Mouse (Mus musculus): ENCODE results near the gene Sytl3. TPM values are rescaled to one million over a fixed set of nuclear protein-coding genes. Genes with fewer than 3 reads are reported as not detected.
"Not testable (repeated sequence)": the region's sequence is repeated elsewhere in the genome, so short reads cannot be mapped to it uniquely, and the experiment has no call there.

Sytl3 gene
- polyA plus RNA-seq, 1 experiment from 2014 or later: 0.21 TPM

GRCm38 (mm10) chr17:6697224-6697775 lies 38.4 kb downstream of the Sytl3 start:
- H3K36me3 ChIP-seq (replicated peaks; ENCODE audit: insufficient read depth, low read length); H3K9ac ChIP-seq (replicated peaks); H3K4me1 ChIP-seq (ENCODE audit: insufficient read depth); H3K27me3 ChIP-seq (ENCODE audit: insufficient read depth, low read length); H3K27ac ChIP-seq (ENCODE audit: low read depth); H3K4me2 ChIP-seq (ENCODE audit: low read depth, low read length); DNase-seq; H3K4me3 ChIP-seq (ENCODE audit: low read depth, low read length); H3K9me3 ChIP-seq (ENCODE audit: low read length): not testable (repeated sequence)
- 44% methylated on average over 1 of the region's 4 CpGs for whole genome bisulfite sequencing (ENCODE audit: insufficient replicate concordance)
- peak; percentile 65 for TF ChIP-seq CTCF (IDR thresholded peaks at IDR 0.05; ENCODE audit: low read depth)
- ATAC-seq: peak; percentile 57

- H3K27me3 ChIP-seq (ENCODE audit: insufficient read depth, low read length); H3K36me3 ChIP-seq (replicated peaks; ENCODE audit: insufficient read depth, low read length); H3K4me1 ChIP-seq (ENCODE audit: insufficient read depth); H3K9ac ChIP-seq (replicated peaks); ATAC-seq; H3K4me3 ChIP-seq (ENCODE audit: low read depth, low read length); H3K4me2 ChIP-seq (ENCODE audit: low read depth, low read length); H3K9me3 ChIP-seq (ENCODE audit: low read length); H3K27ac ChIP-seq (ENCODE audit: low read depth); DNase-seq: not testable (repeated sequence)
- WGBS (ENCODE audit: insufficient replicate concordance): 69% methylated on average over 8 of the region's 9 CpGs
Observed at GRCm38 (mm10) chr17:6699502-6699901, 40.6 kb downstream of the Sytl3 start.

GRCm38 (mm10) chr17:6700077-6700476 lies 41.2 kb downstream of the Sytl3 start:
- not testable (repeated sequence) for DNase-seq; H3K27me3 ChIP-seq (ENCODE audit: insufficient read depth, low read length); H3K4me1 ChIP-seq (ENCODE audit: insufficient read depth); H3K27ac ChIP-seq (ENCODE audit: low read depth); H3K9ac ChIP-seq (replicated peaks); ATAC-seq; H3K36me3 ChIP-seq (replicated peaks; ENCODE audit: insufficient read depth, low read length); H3K4me2 ChIP-seq (ENCODE audit: low read depth, low read length); H3K4me3 ChIP-seq (ENCODE audit: low read depth, low read length); H3K9me3 ChIP-seq (ENCODE audit: low read length)
- 55% methylated on average over 3 of the region's 7 CpGs for WGBS (ENCODE audit: insufficient replicate concordance)

GRCm38 (mm10) chr17:6702625-6703221 lies 43.8 kb downstream of the Sytl3 start:
- WGBS (ENCODE audit: insufficient replicate concordance): 31% methylated on average over 2 of the region's 8 CpGs
- not testable (repeated sequence) for H3K4me3 ChIP-seq (ENCODE audit: low read depth, low read length); H3K4me1 ChIP-seq (ENCODE audit: insufficient read depth); H3K27me3 ChIP-seq (ENCODE audit: insufficient read depth, low read length); H3K36me3 ChIP-seq (replicated peaks; ENCODE audit: insufficient read depth, low read length); H3K27ac ChIP-seq (ENCODE audit: low read depth); H3K9me3 ChIP-seq (ENCODE audit: low read length); H3K9ac ChIP-seq (replicated peaks); ATAC-seq; H3K4me2 ChIP-seq (ENCODE audit: low read depth, low read length); DNase-seq

- not testable (repeated sequence) for H3K27me3 ChIP-seq (ENCODE audit: insufficient read depth, low read length); H3K9me3 ChIP-seq (ENCODE audit: low read length); H3K4me1 ChIP-seq (ENCODE audit: insufficient read depth); DNase-seq; ATAC-seq; H3K4me3 ChIP-seq (ENCODE audit: low read depth, low read length); H3K27ac ChIP-seq (ENCODE audit: low read depth); H3K36me3 ChIP-seq (replicated peaks; ENCODE audit: insufficient read depth, low read length); H3K9ac ChIP-seq (replicated peaks); H3K4me2 ChIP-seq (ENCODE audit: low read depth, low read length)
- WGBS (ENCODE audit: insufficient replicate concordance): 72% methylated on average over 6 of the region's 9 CpGs
Observed at GRCm38 (mm10) chr17:6703381-6704270, 44.7 kb downstream of the Sytl3 start.

- not testable (repeated sequence) for H3K4me2 ChIP-seq (ENCODE audit: low read depth, low read length); H3K9me3 ChIP-seq (ENCODE audit: low read length); H3K36me3 ChIP-seq (replicated peaks; ENCODE audit: insufficient read depth, low read length); H3K27me3 ChIP-seq (ENCODE audit: insufficient read depth, low read length); H3K9ac ChIP-seq (replicated peaks); H3K4me1 ChIP-seq (ENCODE audit: insufficient read depth); H3K4me3 ChIP-seq (ENCODE audit: low read depth, low read length); H3K27ac ChIP-seq (ENCODE audit: low read depth); DNase-seq; ATAC-seq
- 88% methylated on average over 5 of the region's 5 CpGs for WGBS (ENCODE audit: insufficient replicate concordance)
Observed at GRCm38 (mm10) chr17:6706448-6706847, 47.6 kb downstream of the Sytl3 start.

- 84% methylated on average over 5 of the region's 5 CpGs for WGBS (ENCODE audit: insufficient replicate concordance)
Observed at GRCm38 (mm10) chr17:6707422-6707821, 48.5 kb downstream of the Sytl3 start.

GRCm38 (mm10) chr17:6708194-6708593 lies 49.3 kb downstream of the Sytl3 start:
- not testable (repeated sequence) for H3K4me1 ChIP-seq (ENCODE audit: insufficient read depth); H3K9ac ChIP-seq (replicated peaks); H3K4me2 ChIP-seq (ENCODE audit: low read depth, low read length); DNase-seq; H3K4me3 ChIP-seq (ENCODE audit: low read depth, low read length); H3K27me3 ChIP-seq (ENCODE audit: insufficient read depth, low read length); ATAC-seq; H3K9me3 ChIP-seq (ENCODE audit: low read length); H3K36me3 ChIP-seq (replicated peaks; ENCODE audit: insufficient read depth, low read length); H3K27ac ChIP-seq (ENCODE audit: low read depth)
- WGBS (ENCODE audit: insufficient replicate concordance): 73% methylated on average over 2 of the region's 2 CpGs

More at GRCm38 (mm10) chr17:6707422-6707821, 48.5 kb downstream of the Sytl3 start:
- H3K4me3 ChIP-seq (ENCODE audit: low read depth, low read length); H3K4me2 ChIP-seq (ENCODE audit: low read depth, low read length); H3K27ac ChIP-seq (ENCODE audit: low read depth); H3K9ac ChIP-seq (replicated peaks); H3K9me3 ChIP-seq (ENCODE audit: low read length); H3K36me3 ChIP-seq (replicated peaks; ENCODE audit: insufficient read depth, low read length); ATAC-seq; H3K4me1 ChIP-seq (ENCODE audit: insufficient read depth); DNase-seq; H3K27me3 ChIP-seq (ENCODE audit: insufficient read depth, low read length): not testable (repeated sequence)

GRCm38 (mm10) chr17:6713483-6713882 lies 54.6 kb downstream of the Sytl3 start:
- WGBS (ENCODE audit: insufficient replicate concordance): 50% methylated on average over 2 of the region's 2 CpGs
- H3K9ac ChIP-seq (replicated peaks); H3K4me2 ChIP-seq (ENCODE audit: low read depth, low read length); ATAC-seq; H3K27ac ChIP-seq (ENCODE audit: low read depth); H3K36me3 ChIP-seq (replicated peaks; ENCODE audit: insufficient read depth, low read length); DNase-seq; H3K9me3 ChIP-seq (ENCODE audit: low read length); H3K4me1 ChIP-seq (ENCODE audit: insufficient read depth); H3K4me3 ChIP-seq (ENCODE audit: low read depth, low read length); H3K27me3 ChIP-seq (ENCODE audit: insufficient read depth, low read length): not testable (repeated sequence)
